Mouse (Mus musculus) testis, postnatal 14 days (tissue): ENCODE results near the gene Mob1a.

Experiments
- DNase-seq: peaks from one replicate; pipeline ENCODE4 v3.0.0; 2021; ENCODE audit warnings: low spot score

Gene Mob1a

DNA sequence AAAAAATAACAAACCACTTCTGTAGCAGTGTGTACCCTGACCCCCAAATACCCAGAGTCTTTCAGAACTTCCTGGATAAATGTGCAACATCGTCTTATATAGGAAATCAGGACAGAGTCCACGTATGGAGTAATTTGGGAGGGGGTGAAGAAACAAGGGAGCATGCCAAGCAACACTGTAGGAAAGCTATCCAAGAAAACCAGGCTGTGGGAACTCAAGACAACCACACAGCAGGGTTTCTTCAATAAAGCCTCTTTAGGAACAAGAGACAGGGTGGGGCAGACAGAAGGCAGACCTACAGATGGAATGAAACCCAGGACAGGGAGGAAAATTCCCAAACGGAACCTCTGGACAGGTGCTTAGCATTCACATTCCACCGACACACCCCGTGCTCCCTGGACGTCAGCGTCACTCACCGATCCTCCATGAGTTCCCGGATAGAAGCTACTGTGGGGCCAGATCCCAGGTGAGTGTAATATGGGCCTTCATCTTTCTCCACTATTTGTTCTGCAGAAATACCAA, 59.8 kb downstream of the Mob1a start:
- no peak for DNase-seq

DNA sequence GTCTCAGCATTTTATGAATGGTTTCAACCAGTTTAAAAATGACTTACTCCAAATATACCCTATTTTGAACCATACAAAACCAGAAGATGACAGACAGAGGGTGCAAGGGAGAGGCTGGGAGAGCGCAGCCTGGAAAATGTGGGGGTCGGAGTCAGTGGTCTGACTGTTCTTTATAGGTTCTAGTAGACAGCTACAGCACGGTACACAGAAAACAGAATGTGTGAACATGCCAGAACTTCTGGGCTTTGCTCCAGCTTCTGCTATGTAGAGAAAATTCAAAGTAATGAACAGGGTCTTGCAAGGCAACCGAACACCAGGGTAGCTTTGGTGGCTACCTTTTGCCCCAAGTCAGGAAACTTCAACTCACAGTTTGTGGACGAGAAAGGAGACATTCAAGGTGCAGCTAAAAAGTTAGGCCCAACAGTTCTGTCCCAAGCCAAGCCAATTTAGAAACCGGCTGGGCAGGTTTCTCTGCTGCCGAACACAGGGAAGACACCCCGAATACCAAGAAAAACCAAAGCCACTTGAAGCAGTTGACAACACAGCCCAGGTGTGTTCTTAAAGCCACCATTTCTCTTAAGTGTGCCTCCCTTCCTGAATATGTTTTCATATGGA, 66.5 kb downstream of the Mob1a start:
- DNase-seq = no peak
